Mouse (Mus musculus) bone marrow macrophage, adult 2 months (primary cell): ENCODE results near the gene Lrp1.

Experiments
- CTCF ChIP-seq: IDR thresholded peaks from 2 replicates; pipeline ENCODE4 v1.5.1; 2012; ENCODE audit warnings: low read depth, mild to moderate bottlenecking, low read length, moderate library complexity
- POLR2A ChIP-seq: IDR thresholded peaks from 2 replicates; pipeline ENCODE4 v1.6.1; 2012; ENCODE audit warnings: mild to moderate bottlenecking, low read depth, low read length, borderline replicate concordance

- no peak for TF ChIP-seq POLR2A
- TF ChIP-seq CTCF: no peak
These were observed 28.1 kb downstream of the Lrp1 start for GRCm38 (mm10) chr10:127592850-127593249.
